Mouse (Mus musculus): ENCODE measurements at regions not wholly inside any gene's neighbourhood (a gene's known extent, or its start where the extent isn't known, plus 50 kb on each side); places are given as distances from the start of the nearest gene placed in this dataset.

DNA sequence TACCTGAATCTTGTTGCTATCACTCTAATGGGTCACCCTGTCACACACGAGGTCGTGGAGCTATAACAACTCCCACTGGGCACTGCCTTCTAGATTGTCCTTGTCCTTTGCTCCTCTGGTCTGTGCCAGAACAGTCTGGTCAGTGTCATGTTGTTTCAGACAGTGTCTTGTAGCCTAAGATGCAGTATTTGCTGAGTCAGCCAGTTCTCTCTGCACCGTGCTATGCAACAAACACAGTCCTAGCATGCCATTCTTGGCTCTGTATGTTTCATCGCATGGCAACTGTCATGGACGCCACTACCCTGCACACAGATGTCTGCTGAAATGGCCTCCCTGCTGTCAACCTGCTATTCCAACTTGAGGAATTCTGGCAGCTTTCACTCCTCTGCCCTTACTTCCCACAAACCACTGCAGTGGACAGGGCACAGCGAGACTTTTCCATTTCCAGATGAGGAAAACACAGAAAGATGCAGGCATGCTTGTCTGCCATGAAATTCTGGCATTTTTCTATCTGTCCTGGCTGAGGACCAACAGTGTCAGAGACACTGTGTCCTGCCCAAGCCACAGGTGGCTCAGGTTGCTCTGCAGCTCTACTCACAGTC lies 117.3 kb upstream of the Slc22a23 start:
- no peak for DNase-seq

DNA sequence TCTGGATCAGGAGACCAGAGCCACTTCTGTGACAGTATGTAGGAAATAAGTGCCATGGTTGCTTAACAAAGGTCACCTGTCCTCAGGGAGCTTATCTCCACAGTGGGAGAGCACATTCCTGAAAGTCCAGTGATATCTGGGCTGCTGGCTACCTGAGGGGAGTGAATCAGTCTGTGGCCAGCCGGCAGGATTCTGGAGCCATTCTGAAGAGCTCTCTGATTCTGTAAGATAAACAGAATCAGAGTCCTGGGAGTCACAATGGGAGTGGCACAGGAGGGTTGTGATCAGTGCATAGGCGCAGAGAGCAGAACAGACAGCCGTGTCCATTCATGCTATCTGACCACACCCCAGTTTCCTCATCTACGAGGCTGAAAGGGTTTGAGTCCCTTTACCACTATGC lies 116.0 kb upstream of the Slc22a23 start:
- no peak for DNase-seq

DNA sequence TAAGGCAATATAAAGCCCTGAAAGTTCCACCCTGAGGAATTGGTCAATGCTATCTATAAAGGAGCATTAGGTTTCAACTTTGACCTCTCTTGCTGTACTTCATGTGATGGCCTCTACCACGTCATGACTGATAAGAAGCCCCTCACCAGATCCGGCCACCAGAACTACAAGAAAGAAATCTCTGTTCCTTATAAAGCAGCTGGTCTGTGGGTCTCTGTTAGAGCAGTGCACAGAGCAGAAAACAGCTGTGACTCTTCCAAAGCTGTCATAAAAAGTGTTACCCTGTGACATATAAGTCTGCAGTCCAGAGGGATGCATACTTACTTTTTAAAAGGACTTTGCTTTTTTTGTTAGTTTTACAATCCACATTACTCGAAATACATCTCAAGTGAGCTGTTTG lies 111.1 kb upstream of the Slc22a23 start:
- DNase-seq: no peak

DNA sequence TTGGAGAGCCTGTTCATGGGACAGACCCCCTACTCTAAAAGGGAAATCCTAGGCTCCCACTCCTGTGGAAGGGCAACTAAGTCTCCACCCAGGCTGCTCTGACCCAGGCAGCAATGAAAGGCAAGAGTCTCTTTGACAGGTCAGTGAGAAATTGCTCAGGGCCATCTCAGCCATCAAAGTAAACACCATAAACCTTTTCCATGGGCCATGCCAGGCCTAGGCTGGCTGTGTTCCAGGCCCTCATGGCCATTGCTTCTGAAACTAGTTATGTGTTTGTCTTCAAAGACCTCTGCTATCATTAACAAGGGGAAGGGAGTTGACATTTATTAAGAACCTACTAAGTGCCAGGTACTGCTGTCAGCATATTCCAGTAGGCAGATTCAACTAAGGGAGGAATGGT lies 101.8 kb upstream of the Slc22a23 start:
- DNase-seq: no peak

DNA sequence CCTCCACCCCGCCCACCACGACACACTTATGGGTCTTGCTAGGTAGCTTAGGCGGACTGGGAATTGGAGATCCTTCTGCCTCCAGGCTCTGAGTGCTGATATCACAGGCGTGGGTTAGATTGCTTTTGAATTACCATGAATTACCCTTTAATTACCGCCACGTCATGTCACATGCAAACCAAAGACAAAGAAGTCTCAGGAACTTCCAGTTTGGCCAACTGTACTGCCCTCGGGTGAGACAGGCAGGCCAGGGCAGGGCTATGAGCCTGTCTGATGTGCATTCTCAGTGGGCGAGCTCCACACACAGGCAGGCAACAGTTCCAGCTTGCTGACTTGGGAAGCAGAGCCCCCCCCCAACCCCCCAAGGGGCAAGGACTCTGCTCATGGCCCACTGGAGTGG lies 101.3 kb upstream of the Slc22a23 start:
- no peak for DNase-seq

DNA sequence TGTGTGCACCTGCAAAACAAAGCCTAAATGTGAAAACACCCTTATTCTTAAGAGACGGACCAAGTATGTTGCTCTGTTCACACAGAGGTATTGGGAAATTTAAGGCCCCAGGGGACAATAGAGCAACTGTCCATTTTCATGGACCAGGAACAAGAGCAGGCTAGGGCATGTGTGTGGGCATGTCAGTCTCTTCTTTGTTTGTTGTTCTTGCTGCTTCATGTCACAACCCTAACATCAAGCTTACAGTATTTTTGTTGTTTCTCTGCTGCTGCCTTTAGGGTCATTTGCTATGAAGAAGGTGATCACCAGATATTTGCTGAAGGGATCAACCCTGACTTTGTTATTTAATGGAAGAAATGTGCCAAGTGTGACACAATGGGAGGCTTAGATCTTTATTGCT lies 96.4 kb upstream of the Slc22a23 start:
- no peak for DNase-seq

DNA sequence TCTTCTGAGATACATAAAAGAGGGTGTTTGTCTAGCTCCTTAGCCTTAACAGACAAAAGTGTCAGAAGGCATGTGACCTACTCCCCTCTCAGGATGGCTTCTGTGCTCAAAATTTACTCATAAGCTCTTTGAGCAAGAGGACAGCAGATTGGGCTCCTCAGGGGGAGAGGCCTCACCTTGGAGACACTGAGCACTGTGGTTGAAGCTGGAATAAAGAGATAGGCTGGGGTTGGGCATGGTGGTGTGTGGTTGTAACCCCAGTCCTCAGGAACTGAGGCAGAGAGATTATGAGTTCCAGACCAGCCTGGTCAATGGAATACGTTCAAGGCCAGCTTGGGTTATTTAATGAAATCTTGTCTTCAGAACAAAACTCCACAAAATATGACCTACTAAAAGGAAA lies 82.5 kb upstream of the Slc22a23 start:
- DNase-seq: no peak

DNA sequence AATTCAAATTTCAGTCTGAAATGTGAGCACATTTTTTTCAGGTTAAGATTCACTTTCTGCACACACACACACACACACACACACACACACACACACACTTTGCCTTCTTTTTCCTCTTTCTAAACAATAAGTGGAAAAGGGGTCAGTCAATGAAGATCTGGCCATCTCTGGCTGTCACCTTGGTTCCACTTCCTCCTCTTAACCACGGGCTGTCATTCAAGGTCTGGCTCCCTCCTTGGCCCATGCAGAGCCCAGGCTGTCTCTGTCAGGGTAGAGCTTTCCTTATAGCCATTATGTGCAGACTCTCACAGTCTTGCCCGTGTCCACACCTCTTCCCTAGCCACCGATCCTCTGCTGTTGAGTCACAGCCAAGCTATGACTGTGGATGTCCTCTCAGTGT lies 79.9 kb upstream of the Slc22a23 start:
- no peak for DNase-seq

DNA sequence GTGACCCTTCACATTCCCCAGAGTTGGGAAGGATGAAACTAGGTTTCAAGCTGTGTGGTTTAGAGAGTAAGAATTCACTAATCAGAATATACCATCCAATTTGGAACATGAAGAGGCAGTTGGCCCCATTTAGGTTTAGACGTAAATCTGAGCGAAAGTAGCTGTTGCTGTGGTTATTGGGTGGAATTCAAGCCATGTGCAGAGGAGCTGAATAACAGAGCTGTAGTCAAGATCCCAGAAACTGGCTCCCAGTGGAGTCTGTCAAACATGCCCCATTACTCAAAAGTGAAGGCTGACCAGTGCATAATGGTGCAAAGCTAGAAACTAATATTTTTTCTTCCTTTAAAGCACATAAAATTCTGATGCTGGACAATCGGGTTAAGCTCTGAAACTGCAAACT lies 76.7 kb upstream of the Slc22a23 start:
- DNase-seq: no peak

DNA sequence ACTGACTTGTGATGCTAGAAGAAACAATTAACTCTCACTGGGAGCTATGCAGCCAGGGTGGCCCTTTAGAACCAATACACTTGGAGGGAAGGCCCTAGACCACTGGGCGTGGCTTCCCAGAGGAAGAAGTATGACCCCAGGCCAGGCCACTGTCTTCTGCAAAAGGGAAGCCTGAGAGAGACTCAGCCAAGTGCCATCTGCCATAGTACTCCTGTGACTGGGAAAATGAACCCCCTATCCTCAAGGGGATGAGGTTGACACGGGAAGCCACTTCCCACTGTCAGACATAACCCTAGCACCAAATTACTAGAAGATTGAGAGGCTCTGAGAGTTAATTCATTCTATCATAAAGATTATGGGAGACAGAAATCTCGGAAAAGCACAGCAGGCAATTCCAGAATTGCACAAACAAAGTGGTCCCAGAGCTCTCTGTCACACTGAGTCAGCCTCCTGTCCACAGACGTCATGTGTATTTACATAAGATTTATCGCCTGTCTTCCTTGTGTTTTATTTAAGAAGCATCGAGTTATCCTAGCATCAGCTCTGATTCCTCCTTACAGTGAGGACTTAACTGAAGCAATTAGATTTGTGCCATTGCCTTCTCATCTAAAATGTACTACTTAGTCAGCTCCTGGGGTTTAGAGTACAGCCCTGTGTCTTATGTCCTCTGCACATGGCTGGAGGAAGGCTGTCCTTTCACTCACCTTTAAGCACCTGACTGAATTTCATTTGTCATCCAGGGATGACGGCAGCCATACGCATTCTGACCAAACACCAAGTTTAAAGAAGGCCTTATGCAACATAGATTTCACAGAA lies 75.6 kb upstream of the Slc22a23 start:
- no peak for DNase-seq

DNA sequence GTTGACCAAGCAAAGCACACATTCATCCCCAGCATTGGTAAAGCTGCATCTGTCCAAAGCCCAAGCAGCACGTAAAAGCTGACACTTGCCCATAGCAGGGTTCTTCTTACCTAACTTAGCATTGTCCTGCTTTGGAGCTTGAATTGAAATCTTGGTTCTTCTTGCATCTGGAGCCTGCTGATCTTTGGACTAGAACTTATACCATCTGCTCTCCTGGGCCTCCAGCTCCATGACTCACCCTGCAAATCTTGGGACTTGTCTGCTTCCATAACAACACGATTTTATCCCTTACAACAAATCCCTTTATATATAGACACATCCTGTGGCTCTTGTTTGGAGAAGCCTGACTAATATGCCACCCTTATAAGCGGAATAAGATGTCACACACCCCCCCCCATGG lies 74.1 kb upstream of the Slc22a23 start:
- DNase-seq: no peak

DNA sequence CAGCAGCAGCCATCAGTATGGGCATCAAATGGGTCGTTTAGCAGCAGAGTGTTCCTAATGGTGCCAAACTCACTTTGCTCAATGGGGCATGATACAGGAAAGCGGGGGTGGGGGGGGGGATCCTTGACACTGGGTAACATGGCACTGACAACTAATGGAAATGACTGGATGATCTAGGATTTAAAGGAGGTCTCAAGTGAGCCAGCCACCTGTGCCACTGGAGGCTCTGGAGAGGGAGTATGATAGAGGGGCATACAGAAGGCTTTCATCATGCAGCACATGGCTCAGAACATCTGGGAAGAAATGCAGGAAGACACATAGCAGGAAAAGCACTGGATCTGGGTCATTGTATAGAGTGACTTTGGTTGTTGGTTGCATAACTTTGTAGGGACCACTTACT lies 71.6 kb upstream of the Slc22a23 start:
- no peak for DNase-seq

DNA sequence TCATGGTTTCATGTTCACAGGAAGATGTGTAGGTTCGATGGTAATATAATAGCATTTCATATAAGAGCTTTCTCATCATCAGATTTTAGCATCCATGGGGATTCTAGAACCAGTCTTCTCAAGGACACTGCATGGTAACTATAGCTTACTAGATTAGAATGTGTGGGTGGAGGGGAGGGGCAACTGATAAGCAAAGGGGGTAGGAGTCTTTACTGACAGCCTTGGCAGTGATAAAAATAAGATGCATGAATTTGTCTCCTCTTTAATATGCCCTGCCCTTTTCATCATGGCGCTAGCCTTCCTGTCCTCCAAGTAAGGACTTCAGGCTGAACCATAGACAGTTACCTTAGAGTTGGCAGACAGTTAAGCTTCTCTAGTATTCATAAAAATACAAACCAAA lies 69.6 kb upstream of the Slc22a23 start:
- no peak for DNase-seq

DNA sequence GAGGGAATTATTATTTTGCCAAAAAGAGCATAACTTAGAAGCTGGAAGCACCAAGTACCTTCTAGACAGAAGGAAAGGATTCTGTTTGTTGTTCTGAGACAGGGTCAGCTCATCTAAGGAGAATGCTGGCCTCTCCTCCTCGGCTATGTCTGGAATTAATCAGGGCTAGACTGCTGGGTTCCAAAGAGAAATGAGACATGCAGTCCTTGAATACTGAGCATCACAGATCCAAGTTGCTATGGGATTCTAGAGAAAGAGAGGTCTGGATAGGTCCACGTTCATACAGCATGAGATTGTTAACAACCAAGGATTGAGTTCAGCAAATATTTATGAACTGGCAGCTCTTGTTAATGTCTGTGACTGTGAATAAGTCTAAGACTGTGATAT lies 63.7 kb upstream of the Slc22a23 start:
- no peak for DNase-seq

DNA sequence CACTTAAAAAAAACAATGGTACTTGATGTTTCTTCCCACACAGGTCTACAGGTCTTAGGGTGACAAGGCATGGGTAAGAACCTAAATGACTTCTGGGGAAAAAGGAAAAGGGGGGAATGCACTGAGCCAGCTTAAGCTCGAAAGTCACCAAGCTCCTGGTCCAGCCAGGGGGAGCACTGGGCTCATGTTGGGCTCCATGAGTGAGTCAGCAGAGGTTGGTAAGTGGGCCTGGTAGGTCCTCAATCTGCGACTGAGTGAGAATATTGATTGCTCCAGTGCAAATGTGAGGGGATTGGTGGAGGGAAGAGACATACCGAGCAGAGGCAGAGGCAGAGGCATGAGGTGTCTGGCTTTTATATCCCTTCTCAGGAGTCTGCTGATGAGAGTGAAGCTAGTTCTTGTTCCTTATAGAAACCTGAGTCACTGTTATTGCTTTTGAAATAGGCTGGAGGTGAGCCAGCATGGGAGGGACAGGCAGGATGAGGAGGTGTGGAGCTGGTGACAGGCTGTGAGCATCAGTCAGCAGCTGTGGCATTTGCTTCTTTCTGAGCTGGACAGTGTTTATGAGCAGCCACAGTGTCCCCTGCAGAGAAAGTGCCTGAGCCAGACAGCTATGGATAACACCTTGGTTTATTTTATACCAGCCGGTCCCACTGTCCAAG lies 63.2 kb upstream of the Slc22a23 start:
- no peak for DNase-seq

DNA sequence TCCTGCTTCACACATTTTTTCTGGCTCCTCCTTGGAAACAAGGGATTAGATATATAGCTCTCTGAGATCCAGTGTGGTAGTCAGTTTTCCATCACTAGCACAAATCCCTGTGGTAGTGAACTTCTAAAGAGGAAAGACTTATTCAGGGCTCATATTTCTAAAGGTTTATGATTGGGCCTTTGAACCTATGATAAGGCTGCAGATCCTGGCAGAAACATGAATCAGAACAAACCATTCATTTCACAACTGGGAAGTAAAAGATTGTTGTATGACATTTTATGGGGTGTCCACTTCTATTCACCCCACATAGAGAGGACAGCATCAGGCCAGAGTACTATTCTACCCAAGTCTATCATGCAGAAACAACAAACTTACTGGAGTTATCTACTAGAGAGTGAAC lies 61.3 kb upstream of the Slc22a23 start:
- no peak for DNase-seq

DNA sequence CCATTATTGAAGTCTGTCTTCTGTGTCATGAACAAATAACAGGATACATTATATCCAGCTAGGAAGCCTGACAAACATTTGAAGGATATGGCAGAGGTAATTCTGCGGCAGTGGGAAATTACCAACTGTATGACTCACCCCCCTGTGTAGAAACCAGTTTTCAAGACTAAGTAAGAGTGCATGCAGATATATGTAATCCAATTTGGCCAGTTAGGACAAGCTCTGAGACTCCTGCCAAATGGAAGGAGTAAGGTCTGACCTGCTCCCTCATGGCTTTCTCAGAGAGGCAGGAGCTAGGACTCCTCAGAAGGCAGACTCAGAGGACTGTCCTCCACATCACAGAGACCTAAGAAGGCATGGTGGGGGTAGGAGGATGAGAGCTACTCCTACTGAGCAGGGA lies 57.6 kb upstream of the Slc22a23 start:
- DNase-seq: no peak

DNA sequence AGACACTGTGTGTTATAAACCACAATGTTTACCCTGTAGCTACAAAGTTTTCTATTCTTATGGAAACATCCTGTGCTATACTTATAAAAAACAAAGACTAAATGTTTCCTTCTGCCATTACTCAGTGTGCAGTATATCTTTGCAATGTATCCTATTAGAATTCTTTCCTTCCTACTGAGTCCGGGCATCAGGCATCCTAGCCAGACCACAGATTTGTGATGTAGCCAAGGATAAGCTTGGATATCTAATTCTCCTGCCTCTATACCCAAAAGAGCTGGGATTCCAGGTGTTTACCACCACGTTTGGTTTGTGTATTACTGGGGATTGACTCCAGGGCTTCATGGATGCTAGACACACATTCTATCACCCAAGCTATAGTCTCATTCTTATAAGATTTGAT lies 56.0 kb upstream of the Slc22a23 start:
- DNase-seq: no peak

DNA sequence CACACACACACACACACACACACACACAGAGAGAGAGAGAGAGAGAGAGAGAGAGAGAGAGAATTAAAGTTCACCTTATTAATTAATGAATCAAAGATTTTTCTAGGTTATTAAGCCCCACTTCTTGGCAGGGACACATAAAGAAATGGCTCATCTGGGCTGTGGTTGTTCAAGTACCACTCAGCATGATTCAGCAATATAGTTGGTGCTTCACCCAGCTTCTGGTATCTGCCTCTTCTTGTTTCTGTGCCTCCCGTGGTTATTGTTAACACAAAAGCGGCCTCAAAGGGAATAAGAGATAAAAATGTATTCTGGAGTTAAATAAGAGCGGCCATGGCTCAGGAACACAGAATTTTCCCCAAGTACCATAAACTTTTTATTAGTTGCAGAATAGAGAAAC lies 53.9 kb upstream of the Slc22a23 start:
- no peak for DNase-seq

DNA sequence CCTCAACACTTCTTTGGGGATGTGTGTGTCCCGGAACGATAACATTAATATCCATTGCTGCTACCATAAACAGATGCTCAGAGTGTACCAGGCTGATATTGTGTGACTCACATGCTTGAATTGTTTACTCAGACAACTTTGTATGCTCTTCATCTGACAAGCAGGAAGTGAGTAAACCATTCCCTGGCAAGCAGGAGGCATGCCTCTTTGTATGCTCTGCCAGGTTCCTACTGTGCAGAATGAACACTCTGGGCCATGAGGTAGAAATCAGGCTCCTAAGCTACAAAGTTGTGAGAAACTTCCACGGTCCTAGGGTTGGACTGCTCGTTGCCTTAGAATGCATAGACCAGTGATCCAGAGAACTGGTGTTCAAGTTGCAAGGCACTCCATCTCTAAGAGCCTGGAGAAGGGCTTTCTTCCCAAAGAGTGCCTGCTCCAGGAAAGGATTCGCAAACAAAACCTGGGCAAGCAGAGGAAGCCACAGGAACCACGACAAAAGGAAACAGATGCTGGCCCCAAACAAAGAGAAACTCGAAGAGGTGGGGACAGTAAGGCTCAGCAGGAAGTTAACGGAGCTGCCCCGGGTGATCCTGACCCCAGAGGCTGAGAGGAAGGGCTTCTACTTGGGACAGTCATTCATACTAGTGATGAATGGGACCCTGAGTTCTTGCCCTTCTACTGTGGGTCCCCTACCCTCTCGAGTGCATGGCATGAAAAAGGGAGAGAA lies 53.2 kb upstream of the Slc22a23 start:
- peak; percentile 6 for DNase-seq

DNA sequence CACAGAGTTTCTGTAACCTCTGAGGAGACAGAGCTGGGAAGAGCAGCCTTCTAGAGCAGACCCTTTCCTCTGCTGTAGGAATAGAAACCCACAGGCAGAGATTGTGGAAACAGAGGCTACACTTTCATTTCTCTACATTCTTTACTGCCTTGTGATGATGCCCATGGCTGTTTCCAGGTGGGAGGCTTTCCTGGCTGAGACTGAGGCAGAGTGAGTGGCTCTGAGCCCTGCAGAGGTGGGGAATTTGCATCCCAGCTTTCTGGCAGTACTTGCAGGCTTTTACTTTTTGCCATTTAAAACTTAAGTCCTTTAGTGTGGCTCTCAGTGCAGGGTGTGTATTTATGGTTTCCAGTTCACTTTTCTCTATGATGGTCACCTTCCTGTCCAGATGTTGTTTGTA lies 50.5 kb upstream of the Slc22a23 start:
- DNase-seq: no peak

DNA sequence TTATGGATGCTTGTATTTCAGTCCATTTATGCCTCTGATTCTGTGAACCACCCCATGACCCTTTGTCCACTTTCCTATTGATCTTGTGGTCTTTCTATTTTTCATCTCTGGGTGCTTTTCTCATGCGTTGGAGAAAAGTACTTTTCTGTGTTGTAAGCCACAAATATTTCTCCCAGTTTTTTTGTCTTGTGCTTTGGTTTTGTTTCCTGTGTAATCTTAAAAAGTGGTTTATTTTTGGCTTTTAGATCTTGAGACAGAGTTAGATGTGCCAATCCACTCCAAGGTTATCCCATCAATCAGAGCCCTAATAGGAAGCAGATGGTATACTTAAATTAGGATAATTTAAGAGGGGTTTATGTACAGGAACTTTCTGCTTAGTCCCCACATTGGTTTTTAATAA lies 50.0 kb upstream of the Slc22a23 start:
- no peak for DNase-seq

Data from kidney, adult 11 months (tissue).